Mouse (Mus musculus) embryonic fibroblast, embryonic 13.5 days (primary cell): ENCODE measurements at regions not wholly inside any gene's neighbourhood (a gene's known extent, or its start where the extent isn't known, plus 50 kb on each side); places are given as distances from the start of the nearest gene placed in this dataset.

Experiments used
- H3K27ac ChIP-seq: 2 replicates; pipeline ENCODE4 v1.5.1; 2012; ENCODE audit warnings: low read length, control low read depth, inconsistent platforms; ENCODE audit not compliant: insufficient read depth
- H3K4me1 ChIP-seq: 2 replicates; pipeline ENCODE4 v1.6.1; 2011; ENCODE audit warnings: low read length; ENCODE audit not compliant: control insufficient read depth, insufficient read depth
- H3K4me3 ChIP-seq: 2 replicates; pipeline ENCODE4 v1.5.1; 2011; ENCODE audit warnings: mild to moderate bottlenecking, control low read depth, low read length; ENCODE audit not compliant: insufficient read depth
- CTCF ChIP-seq: IDR thresholded peaks from 2 replicates; pipeline ENCODE4 v1.5.1; 2011; ENCODE audit warnings: mild to moderate bottlenecking, control low read depth, low read length, moderate library complexity, borderline replicate concordance; ENCODE audit not compliant: insufficient read depth
- POLR2A ChIP-seq: IDR thresholded peaks from 2 replicates; pipeline ENCODE4 v1.6.1; 2011; ENCODE audit warnings: low read depth, mild to moderate bottlenecking, control low read depth, low read length, moderate library complexity

DNA sequence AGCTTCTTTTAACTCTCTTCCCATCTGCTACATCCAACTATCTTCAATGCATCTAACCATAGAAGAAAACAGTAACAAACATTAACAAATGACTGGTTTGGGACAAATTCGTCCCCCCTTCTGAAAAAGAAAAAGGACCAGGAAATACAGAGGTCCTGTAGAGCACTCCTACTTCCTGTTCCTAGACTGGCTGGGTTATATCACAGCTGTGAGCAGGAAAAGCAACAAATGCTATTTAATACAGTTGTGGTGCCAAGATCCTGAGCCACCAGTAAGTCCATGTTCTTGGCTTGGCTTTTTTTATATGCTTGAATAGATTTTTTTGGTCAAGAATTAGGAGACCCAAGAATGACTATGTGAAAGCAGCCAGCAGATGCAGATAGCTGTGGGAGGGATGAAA, 62.8 kb upstream of the Tmem164 start:
- Histone ChIP-seq H3K4me1 (peaks cover under 1% of the 10 kb centered on the region; the same call in 1 of the 2 replicates), H3K27ac (no peak overlapping the region), H3K4me3 (no peak overlapping the region)
- TF ChIP-seq CTCF (no peak), POLR2A (no peak)

DNA sequence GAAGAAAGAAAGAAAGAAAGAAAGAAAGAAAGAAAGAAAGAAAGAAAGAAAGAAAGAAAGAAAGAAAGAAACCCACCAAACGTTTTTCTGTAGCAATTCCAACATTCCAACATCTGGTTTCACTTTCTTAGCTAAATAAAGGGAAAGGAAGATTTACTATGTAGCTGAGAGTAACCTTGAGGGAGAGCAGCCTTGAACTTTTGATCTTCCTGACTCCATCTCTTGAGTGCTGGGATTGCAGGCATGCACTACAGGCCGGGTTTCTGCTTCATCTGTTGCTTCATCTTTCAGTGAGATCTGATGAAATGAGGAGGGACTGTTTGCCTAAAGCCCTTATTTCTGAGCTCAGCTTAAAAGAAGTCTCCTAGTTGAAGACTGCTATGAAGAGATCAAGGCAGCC, 57.8 kb upstream of the Tmem164 start:
- no peak overlapping the region for H3K4me3 ChIP-seq
- TF ChIP-seq CTCF (no peak), POLR2A (no peak)
- H3K27ac ChIP-seq, result peak overlapping the region; percentile 86
- H3K4me1 ChIP-seq, result peaks cover 6% of the 10 kb centered on the region; the same call in 1 of the 2 replicates

DNA sequence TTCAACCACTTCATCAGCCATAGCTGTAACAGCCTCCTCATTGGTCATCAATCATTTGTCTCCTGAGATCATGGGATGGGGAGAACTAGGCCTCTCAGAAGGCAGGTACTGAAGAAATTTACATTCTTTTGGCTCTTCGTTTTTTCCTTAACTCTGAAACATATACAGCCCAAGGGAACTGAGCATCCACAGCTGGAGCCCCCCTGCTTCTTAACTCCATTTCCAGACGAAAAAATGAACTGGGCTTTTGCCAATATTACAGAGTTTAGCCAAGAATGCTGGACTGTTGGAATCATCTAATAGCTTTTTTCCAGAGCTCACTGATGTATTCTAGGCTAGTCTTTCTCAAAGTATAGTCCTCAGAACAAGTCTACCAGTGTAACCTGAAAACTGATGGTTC, 57.3 kb upstream of the Tmem164 start:
- no peak for TF ChIP-seq CTCF
- no peak overlapping the region for H3K4me3 ChIP-seq
- H3K27ac ChIP-seq, result peak overlapping the region; percentile 86
- H3K4me1 ChIP-seq, result peaks cover 6% of the 10 kb centered on the region; the same call in 1 of the 2 replicates
